Mouse (Mus musculus) cerebral cortex, adult 2 months (tissue): ENCODE measurements around the gene Btf3.

Experiments used
- WGBS: fragments of 180-500 bp; shearing (Covaris S2); methylation state at CpG from one replicate; pipeline ENCODE4 v1.1.7; 2018; 5-methylcytosine and 5-hydroxymethylcytosine counted together

The Btf3 gene

GRCm38 (mm10) chr13:98336205-98336604, 19.4 kb upstream of the Btf3 start:
- 98% methylated on average over 1 of the region's 1 CpGs for WGBS

DNA sequence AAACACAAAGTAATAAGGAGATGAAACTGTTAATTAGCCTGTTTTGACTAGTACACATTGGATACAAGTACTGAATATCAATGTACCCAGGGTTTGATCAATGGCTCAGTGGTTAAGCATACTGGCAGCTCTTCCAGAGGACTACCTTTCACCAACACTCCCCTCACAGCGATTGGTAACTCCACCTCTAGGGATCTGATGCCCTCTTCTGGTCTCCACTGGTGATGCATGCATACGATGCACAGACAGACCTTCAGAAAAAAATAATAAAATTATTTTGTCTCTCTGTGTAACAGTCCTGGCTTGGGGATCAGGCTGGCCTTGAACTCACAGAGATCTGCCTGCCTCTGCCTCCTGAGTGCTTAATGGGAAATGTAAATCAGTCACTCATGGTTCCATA, 15.3 kb upstream of the Btf3 start:
- 39% methylated on average over 2 of the region's 2 CpGs for WGBS

DNA sequence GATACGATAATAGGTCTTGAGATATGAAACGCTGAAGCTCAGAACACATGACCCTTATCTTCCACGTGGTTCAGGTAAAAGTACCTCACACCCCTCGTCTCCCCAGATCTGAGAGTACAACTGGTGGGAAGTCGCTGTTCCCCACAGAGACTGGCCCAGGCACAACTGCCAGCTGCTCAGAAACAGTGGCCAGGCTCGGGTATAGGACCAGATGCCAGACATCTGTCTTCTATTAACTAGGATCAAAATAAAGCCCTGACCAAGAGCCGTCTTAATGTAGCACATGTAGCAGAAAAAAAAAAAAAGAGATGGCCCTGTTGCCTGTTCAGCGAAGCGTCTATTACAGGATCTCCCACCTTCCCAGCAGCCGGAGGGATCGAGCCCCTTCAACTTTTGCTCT, 8.2 kb upstream of the Btf3 start:
- 88% methylated on average over 11 of the region's 11 CpGs for WGBS

GRCm38 (mm10) chr13:98317911-98318310, 1.1 kb upstream of the Btf3 start:
- WGBS, result 59% methylated on average over 6 of the region's 6 CpGs

DNA sequence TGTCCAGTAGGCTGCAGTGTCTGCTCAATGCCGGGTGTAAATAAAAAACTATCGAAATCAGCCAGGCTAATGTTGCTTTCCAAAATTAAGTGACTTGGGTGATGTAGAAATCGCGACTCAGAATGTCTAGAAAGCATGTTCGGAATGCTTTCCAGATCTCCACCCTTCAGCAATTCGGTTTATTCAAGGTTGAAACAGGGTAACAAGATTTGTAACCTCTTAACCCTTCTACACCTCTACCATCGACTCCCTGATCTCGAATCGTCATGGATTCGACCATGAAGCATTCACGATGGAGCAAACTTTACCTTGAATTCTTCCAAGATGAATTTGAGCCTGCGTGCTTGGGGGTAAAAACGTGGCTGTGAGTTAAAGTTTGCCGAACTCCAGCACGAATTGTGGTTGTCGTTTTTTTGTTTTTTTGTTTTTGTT, 456 bp upstream of the Btf3 start:
- WGBS, result under 1% methylated on average over 16 of the region's 16 CpGs

GRCm38 (mm10) chr13:98316140-98316479, 696 bp downstream of the Btf3 start:
- under 1% methylated on average over 17 of the region's 17 CpGs for WGBS

- WGBS, result 56% methylated on average over 4 of the region's 4 CpGs
Measured at GRCm38 (mm10) chr13:98315124-98315523, 1.7 kb downstream of the Btf3 start.

GRCm38 (mm10) chr13:98313631-98314030, 3.2 kb downstream of the Btf3 start:
- 58% methylated on average over 7 of the region's 7 CpGs for WGBS

DNA sequence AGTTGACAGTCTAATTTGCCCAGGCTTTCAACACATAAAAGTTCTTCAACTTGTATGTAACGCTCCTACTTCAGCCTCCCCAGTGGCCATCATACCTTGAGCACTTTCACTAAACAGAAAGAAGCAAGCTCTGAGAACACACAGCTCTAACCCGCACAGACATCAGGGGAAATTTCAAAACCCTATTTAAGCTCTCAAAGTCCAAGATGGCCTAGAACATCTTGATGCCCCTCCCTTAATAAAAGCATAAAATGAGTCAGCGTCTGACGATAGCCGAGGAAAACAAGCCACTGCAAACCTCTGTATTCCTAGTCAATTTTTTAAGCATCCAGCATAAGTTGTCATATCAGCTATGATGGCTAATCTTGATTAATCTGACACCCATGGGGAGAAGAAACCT, 5.2 kb downstream of the Btf3 start:
- 87% methylated on average over 5 of the region's 5 CpGs for WGBS

GRCm38 (mm10) chr13:98308724-98309123, 8.1 kb downstream of the Btf3 start:
- WGBS, result 77% methylated on average over 4 of the region's 4 CpGs

DNA sequence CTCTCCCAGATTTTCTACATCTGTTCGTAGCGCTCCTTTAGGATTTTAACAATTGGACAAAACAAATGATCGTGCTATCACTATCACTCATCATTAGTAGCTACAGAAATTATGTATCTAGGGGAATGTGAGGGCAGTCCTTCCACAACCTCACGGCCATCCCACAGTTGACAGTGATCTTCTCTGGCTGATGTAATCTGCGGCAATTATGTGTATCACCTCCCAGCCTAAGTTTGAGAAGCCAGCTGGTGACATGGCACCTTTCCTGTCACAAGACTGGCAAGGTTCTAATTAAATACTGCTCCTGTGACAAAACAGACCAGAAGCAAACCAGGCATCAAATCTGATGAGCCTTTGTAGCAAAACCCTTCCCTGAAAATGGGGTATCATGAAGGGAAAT, 8.8 kb downstream of the Btf3 start:
- WGBS, result 78% methylated on average over 5 of the region's 5 CpGs

DNA sequence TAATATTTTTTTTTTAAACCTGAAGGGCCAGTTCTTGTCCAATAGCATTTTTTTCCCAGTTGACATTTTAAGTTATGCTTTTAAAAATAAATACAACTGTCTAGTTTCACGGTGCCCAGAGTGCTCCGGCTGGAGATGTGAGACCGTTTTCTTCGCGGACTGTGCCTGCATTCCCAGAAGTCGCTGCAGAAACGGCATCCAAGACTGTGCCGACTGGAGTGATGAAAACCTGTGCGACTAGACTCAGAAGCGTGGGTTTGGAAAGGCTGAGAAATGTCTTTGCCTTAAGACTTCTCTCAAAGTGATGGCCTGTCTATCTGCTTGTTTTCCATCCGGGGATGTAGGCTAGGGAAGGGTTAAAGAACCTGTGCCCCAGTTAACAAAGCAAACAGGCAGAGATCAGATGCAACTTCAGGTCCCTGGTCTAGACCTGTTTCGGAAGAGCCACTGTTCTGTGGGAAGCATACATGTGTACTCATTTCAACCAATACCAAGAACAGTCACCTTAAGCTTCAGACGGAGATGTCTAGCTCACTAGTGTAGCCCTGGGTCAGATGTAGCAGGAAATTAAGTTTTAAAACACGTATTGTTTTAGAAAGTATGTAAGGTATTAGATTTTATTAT, 9.8 kb downstream of the Btf3 start:
- WGBS, result 30% methylated on average over 14 of the region's 14 CpGs

DNA sequence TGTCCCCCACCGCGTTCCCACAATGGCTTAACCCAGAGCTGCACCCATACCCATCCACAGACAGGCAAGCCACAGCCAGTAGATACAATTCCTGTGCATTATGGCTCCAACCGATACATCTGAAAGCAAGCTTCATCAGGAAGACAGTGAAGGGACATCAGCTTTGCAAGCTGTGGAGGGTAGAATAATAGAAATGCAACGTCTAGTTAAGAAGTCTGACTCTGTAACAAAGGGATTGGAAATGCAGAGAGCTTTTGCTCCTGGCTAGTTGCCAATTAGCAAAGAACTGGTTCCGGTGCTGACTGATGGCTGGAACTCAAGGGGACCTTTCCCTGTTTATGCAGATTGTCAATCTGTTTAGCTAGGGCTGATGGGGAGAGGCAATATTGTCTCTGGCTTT, 10.4 kb downstream of the Btf3 start:
- 31% methylated on average over 5 of the region's 5 CpGs for WGBS

- 89% methylated on average over 9 of the region's 9 CpGs for WGBS
Measured at GRCm38 (mm10) chr13:98305257-98305656, 11.5 kb downstream of the Btf3 start.

DNA sequence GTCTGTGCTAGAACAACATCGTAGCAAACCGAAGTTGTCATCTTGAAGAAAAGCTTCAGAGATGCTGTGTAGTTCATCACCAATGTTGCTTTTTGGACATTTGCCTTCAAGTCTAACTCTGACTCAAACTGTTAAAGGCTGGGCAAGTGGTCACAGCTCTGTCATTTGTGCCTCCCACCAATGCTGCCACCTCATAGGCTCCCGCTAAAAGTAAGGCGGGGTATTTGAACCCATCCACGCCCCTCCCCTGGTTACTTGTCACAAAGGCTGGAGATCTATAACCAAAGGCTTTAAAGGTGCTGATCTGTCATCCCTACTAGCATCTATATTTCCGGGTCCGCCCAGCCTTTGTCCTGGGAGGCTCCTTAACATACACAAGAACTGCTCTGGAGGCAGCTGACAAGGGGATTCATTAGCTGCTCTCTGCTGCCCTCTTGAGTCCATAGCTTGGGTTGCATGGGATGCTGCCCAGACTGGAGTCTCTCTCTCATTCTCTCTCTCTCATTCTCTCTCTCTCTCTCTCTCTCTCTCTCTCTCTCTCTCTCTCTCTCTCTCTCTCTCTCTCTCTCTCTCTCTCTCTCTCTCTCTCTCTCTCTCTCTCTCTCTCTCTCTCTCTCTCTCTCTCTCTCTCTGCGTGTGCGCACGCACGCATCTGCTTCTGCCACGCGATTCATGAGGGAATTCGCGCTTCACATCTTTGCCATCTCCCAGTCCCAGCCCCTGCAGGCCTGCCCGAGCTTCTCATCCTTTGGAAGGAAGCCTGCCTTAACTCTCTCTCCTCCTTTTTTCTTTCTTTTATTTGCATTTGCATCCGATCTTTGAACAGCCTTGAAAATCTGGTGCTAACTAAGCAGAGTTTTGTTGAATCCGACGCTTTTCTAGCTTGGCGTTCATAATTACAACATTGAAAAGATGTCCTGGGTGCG, 17.7 kb downstream of the Btf3 start:
- WGBS, result 35% methylated on average over 21 of the region's 21 CpGs

DNA sequence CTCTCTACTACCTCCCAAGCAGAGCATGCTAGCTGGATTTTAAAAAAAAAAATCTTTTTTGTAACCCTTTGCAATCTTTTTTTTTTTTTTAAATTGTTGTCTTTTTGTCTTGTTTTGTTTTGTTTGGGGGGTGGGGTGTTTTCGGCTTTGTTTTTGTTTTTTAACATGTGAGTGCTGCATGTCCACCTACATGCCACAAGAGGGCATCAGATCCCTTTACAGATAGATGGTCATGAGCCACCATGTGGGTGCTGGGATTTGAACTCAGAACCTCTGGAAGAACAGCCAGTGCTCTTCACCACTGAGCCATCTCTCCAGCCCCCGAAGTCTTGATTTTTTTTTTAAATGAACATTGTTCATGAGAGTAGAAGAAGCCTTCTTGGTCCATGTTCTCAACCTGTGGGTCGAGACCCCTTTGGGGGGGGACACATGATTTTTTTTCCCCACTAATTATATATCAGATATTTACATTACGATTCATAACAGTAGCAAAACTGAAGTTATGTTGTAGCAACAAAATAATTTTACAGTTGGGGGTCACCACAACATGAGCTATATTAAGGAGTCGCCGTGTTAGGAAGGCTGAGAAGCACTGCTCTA, 18.8 kb downstream of the Btf3 start:
- 90% methylated on average over 6 of the region's 6 CpGs for WGBS

DNA sequence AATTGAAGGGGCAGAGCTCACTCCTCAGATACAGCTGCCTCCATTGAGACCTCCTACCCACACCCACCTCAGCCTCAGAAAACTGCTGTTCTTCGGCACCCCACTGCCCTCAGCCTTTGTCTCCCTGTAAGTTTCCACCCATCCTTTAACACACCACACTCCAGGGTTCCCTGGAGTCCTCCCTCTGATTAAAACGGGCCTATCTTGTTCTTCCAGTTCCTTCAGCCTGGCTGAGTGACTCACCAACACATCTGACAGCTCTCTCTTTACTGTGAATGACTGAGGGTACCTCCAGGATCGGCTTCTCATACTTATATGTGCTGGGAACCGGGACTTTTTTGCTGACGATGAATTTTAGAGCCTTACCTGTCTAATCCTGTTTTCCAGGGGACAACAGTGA, 20.7 kb downstream of the Btf3 start:
- 36% methylated on average over 5 of the region's 5 CpGs for WGBS

GRCm38 (mm10) chr13:98291712-98292111, 25.1 kb downstream of the Btf3 start:
- WGBS, result 92% methylated on average over 8 of the region's 8 CpGs

- 55% methylated on average over 2 of the region's 2 CpGs for WGBS
Measured at GRCm38 (mm10) chr13:98290719-98291118, 26.1 kb downstream of the Btf3 start.

DNA sequence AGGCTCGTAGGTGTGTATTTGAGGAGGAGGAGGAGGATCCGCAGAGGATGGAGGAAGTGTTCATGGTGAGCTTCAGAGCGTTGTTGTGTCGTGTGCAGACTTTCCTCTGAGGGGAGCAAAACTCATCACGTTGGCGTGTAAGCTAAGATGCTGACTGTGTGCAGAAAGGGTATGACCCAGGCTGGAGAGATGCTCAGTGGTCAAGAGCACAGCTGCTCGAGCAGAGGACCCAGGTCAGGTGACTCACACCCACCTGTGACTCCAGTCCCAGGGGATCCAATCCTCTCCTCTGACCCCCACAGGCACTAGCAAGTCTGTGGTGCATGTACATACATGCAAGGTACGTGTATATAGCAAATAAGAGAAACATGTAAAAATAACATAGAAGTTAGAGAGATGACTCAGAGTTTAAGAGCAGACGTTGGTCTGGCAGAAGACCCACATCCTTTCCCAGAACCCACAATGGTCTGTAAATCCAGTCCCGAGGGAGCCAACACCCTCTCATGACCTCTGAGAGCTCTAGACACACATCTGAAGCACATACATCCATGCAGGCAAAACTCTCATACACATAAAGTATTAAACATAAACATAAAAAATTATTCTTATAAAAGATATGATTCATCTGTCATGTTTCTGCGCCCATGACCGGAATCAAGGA, 35.7 kb downstream of the Btf3 start:
- 76% methylated on average over 12 of the region's 12 CpGs for WGBS

GRCm38 (mm10) chr13:98279686-98280085, 37.1 kb downstream of the Btf3 start, which contains the start of gene Gm21976:
TSS of gene Gm21976 (plus strand) at chr13:98279887.
- 94% methylated on average over 5 of the region's 5 CpGs for WGBS

- WGBS, result 90% methylated on average over 2 of the region's 2 CpGs
Measured at GRCm38 (mm10) chr13:98277501-98277900, 39.3 kb downstream of the Btf3 start.
